Mouse (Mus musculus): ENCODE results near the gene Abl2.

DNA sequence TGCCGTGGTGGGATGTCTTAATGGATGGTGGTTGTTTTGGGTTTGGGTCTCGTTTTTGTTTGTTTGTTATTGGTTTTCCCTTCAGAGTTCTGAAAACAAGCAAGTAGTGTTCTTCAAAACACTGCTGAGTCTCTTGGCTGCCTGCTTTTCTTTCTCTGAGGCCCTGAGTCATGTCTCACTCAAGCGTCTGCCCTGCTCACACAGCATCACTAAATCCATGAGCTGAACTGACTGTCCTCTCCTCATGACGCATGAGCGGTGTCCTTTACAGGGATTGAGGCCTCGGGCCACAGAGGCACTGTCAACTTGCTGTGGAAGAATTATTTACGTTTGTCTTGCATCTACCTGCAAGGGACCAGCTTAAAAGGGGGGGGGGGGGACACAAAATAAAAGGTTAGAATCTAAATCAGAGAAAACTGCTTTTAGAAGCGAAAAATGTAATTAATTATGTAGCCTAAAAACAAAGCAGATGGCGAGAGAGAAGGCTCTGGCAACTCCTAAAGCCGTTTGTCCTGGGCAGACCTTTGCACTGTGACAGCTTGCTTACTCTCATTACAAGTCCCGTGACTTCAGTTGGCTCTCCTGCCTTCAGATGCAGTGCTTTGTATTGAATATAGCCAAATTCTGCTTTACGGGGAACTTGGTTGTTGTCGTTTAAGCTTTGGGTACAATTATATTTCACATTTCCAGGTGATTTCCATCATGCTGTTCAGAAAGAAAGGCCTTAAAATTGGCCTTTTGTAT, 86.4 kb downstream of the Abl2 start:
- TF ChIP-seq CTCF (IDR thresholded peaks at IDR 0.05; ENCODE audit: borderline replicate concordance, insufficient read depth, low read depth, low read length), result no peak
- no peak for TF ChIP-seq POLR2A (IDR thresholded peaks at IDR 0.05; ENCODE audit: borderline replicate concordance, insufficient read depth, low read length)
